Mouse (Mus musculus) megakaryocyte, adult 5-6 weeks (primary cell): ENCODE data around the gene Ptpre. TPM values are rescaled to one million over a fixed set of nuclear protein-coding genes. Genes with fewer than 3 reads are reported as not detected.

Source experiments
- ATAC-seq: 2 replicates; pipeline ENCODE4 v1.8.0; 2016; ENCODE audit warnings: mild to moderate bottlenecking, inconsistent platforms; ENCODE audit not compliant: poor library complexity, severe bottlenecking
- total RNA-seq, 2 experiments: library from RNA; stranded (forward) in 1 of 2; stranded (reverse) in 1 of 2; fragments of 153-499, 151-499 nt in 1 of 2; fragments of 221-1000, 200-1000 nt in 1 of 2; gene quantifications; 2 replicates each; pipeline versions ENCODE4 v1.2.3 to v1.2.4; 2015 to 2017

The Ptpre gene
- total RNA-seq, 2 experiments from 2014 or later, result 83.6 to 88.1 TPM

DNA sequence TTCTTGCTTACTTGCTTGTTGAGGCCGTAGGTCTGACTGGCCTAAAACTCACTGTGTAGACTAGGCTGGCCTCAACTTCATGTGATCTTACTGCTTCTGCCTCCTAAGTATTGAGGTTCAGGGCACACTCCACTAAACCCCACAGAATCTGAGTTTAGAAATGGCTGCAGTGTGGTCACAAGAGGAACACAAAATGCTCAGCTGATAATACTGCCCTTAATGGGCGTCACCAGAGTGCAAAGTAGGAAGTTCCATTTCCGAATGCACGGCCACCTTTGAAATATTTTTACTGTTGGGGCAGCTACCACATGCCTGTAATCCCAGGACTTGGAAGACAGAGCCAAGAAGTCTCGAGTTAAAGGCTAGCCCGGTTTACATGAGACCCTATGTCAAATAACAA, 65.0 kb downstream of the Ptpre start:
- peak; percentile 62 for ATAC-seq

DNA sequence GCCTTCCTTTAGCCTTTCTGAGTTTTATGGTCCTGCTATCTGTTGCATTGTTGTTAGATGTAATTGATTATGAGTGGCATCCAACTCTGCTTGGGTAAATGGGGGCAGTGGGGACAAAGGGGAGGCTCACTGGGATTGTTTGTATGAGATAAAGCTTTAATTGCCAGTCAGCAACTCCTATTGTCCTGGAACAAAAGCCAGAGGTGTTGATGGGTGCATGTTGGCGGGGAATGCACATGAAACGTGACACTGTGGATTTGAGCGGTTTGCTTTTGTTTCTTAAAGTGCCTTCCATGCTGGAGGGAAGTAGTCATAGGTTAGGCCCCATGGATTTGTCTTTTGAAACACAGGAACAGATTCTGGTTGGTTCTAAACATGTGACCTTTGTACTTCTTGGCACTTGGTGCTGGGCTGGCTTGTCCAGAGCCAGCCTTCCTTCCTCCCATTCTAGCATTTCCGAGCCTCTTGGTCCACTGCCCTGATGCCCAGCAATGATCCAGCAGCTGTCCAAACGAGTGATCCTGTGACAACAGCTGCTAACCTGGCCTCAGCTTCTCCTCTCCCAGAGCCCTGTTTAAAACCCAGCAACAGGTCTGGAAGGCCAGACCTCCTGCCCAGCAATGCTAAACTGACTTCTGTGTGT, 65.7 kb downstream of the Ptpre start:
- ATAC-seq, result no peak

DNA sequence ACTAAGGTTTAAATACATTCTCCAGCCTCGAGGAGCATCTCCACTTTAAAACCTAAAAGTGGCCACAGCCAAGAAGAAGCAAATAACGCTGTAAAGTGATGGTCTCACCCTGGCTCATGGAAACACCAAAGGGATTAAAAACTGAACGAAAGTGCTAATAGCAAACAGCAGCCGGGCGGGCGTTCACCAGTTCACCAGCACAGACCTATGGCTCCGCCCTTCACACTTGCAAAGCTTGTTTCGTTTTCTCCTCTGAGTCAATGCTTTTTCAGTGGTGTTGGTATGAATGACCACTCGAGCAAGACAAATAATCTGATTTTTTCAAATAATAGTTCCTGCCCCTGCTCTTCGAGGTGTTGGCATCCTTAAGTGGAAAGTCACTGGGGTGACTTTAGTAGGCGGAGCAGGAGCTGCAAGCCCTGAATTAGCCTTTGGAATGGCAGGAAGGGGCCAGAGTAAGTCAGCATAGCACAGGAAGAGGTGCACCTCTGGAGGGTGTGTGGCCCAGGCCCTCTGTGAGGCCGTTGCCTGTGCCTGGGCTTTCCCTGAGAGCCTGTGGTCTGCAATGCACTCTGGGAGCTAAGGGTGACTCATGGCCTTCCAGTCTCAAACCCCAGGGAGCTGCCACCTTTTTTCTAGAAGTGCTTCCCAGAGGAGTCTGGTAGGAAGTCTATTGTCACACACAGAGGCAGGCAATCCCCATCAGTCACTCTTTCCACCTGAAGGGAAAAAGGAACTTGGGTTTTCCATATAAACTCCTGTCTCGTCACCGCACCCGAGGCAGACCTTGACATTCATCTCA, 67.9 kb downstream of the Ptpre start:
- ATAC-seq, result peak; percentile 65

DNA sequence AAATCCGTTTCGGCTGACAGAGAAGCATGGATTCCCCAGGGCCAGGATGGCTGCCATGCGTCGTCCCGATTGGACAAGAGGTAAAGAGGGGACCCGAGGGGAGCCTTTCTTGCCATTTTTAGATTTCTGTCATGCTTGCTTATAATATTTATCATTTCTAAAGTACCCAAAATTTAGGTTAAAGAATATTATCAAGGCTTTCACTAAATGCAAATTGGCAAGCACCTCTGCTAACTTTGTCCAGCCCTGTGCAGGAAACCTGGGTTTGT, 68.5 kb downstream of the Ptpre start:
- no peak for ATAC-seq

DNA sequence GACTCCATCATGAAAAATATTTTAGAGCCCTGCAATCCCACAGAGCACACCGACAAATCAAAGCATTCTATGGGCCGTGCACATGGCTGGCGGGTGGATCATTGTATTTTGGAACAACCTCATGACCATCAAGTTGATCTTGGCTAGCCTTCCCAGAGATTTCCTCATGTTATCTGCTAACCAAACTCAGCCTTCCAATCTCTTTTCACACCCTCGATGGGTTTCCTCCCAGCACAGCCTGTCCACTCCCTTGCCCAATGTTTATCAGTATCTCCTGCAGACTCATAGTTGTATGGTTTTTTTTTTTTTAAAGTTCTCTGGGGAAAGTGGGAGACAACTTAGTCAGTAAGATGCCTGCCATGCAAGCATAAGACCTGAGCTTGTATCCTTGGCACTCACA, 70.9 kb downstream of the Ptpre start:
- no peak for ATAC-seq

DNA sequence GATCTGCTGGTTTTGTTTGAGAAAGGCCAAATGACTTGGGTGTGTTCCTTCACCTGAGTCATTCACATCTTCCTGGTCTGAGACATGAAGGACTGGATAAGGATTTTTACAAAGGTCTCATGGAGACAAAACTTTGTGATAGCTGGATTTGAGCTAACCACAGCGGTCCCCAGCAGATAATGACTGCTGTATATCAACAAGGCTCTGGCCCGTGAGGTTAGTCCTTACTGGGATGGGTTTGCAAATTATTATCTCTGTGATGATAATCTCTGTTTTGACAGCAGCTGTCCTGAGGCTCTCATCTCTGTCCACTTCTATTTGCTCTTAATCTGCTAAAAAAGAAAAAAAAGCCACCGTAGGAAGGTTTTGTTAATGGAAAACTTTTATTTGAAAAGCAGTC, 71.7 kb downstream of the Ptpre start:
- no peak for ATAC-seq

DNA sequence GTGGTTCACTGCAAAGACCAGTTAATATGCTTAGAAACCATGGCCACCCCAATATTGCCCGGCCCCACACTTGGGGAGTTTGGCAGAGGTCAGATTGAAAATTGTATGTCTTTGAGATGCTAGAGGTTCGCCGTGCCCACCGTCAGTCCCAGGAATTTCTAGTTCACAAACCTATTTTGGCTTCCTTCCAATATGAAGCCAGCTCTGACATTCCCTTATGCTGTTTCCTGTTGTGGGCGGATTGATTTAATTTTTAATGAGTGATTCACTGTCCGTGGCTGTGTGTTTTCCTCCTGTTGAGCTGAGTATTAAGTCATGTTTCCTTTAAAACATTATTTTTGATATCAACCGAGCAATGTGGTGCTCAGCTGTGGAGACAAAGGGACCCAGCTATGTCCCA, 72.4 kb downstream of the Ptpre start:
- no peak for ATAC-seq

DNA sequence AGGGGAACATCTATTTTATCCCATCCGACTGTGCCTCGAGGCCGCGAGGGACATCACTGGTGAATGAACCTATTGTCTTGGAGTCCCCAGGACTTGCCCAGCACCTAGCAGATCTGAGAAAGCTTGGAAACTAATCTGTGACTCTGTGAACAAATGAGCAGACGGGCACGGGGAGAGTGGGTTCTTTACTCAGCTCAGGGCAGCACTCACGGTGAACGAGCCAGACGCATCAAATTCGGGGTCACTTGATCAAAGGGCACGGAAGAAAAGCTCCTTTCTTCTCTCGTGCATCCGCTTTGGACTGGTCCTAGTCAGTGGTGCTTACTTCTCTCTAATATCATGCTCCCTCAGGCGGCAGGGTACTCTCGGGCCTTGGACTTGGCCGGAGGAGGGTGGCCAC, 75.0 kb downstream of the Ptpre start:
- ATAC-seq, result no peak

DNA sequence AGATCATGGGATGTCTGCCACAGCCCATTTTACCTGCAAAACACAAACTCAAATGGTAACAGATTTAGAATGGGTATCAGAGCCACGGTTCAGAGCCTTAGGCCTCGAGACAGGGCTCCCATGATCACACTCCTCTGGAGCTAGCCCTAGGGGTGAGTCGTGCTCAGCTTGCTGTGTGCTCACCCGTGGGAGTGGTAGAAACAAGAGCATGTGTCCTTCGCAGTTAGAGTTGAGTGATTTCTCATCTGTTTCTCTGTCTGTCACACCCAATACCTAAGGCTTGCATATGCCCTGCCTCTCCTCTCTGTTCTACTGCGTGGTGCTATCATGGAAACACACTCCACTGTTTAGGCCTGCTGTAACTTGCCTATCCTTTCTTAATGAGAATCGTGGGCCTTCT, 75.5 kb downstream of the Ptpre start:
- no peak for ATAC-seq

DNA sequence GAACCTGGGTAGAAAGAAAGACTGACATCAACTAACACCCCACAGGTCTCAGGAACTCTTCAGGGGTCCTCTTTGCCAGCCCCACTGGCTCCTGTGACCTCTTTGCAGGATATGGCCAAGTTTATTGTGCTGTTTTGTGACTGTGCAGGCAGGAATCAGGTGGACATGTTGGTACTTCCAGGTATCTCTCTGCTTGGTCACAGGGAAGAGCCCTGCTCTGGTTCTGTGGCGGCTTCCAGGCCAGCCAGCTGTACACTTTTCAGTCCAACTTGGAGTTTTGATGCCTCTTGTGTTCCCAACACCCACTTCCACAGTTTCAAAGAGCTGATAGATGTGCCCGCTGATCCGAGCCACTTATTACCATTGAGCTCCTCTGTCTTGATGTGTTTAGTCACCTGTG, 76.1 kb downstream of the Ptpre start:
- ATAC-seq, result no peak

DNA sequence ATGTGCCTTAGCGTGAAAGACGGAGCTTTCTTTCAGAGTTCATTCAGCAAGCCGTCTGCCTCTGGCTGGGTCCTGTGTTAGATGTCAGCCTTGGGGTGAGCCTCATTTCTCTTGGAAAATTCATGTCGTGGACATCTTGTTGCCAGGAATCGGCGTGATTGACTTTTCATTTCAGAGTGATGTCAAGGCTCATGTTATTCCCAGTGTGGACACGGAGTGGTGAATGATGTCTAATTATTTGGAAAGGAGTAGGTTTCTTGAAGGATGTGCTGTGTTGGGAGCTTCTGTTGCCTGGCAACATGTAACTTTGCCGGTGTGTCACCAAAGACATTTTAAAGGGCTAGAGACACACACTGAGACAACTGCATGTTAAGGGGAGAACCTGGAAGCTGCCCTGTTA, 77.6 kb downstream of the Ptpre start:
- no peak for ATAC-seq

DNA sequence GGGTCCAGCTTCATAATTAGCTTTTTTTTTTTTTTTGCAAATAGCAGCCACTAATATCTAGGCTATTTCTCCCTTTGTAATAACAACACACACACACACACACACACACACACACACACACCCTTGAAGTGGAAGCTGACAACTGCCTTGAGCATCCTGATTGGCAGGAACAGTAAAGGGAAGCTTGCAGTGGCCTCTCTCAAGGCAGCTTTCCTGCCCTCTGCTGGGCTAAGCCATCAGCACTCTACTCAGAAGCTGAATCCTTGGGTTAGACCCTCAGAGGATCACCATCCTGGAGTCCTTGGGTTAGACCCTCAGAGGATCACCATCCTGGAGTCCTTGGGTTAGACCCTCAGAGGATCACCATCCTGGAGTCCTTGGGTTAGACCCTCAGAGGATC, 79.2 kb downstream of the Ptpre start:
- peak; percentile 96 for ATAC-seq

DNA sequence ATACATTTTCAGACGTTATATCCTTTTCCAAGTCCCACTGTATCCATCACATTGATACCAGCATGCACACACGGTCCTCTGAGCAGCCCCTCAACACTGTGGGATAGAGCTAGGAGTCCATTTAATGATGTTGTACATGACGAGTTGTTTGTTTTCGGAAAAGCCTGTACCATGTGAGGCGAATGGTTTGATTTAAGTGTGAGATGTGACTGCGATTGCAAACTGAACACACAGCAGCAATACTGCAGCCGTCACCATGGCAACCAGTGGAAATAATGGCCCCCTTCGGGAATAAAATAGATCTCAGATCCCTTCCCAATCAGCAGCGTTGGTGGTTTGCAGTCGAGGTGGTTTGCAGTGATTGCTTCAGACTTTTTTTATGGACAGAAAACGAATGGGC, 80.5 kb downstream of the Ptpre start:
- no peak for ATAC-seq

DNA sequence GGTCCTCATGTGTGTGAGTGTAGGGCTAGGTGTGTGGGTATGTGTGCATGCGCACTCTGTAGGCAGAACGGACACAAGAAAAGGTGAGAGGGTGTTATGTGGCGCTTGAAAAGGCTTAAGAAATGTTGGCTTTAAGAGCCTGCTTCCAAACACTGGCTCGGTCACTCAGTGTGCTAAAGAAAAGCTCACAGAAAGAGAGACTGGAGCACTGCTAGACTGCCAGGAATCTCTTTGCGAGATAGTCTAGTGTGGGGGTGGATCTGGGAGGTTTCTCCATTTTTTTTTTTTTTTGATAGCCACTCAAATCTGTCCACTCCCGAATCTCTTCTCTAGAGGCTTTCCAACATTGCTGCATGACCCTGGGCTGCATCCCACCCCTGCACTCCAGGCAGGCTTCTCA, 84.4 kb downstream of the Ptpre start:
- no peak for ATAC-seq

DNA sequence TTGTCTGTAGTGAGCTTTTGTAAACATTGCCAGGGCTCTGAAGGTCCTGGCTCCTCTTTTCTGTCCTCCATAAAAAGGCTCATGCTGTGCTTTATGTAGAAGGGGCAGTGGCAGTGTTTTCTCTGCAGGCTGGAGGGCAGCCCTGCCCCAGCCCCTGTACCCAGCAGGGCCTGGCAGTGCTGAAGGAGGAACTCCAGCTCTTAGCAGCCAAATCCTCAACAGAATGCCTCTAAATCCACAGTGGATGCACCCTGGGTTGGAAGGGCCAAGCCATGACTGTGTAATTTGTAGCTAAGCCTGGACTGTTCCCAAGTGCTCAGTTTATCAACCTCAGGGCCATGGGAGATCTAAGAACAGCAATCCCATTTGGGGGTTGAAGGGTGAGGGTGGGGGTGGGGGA, 85.0 kb downstream of the Ptpre start:
- ATAC-seq, result no peak

DNA sequence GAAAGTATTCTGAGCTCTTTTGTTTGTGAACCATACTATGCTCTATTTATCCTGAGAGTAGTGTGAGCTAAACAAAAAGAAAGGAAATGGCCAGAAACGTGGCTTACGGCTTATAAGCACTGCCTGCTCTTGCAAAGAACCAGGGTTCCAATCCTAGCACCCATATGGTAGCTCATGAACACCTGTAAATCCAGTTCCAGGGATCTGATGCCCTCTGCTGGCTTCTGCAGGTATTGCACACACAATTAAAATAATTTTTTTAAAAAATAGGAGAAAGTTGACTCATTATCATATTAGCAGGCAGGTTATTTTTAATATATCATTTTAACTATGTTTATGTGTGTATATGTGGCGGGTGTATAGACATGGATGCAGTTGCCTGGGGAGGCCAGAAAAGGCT, 87.6 kb downstream of the Ptpre start:
- peak; percentile 49; the same call in 1 of the 2 replicates for ATAC-seq

DNA sequence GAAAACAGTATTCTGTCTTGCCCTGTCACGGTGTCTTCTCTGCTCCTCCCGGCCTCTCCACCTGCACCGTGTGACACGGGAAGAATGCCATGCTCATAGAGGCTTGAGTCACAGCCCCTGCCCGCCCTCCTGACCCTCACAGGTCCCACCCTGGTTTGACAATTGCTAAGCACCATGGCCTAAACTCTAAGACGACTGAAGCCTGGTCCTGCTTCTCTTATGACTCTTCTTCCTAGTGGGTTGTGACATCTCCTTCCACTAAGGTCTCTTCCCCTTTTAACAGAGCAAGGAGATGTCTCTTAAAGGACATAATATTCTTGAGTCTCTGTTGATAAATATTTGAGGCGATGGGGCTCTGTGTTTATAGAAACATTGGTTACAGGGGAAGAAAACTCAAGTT, 91.1 kb downstream of the Ptpre start:
- ATAC-seq, result peak; percentile 69

DNA sequence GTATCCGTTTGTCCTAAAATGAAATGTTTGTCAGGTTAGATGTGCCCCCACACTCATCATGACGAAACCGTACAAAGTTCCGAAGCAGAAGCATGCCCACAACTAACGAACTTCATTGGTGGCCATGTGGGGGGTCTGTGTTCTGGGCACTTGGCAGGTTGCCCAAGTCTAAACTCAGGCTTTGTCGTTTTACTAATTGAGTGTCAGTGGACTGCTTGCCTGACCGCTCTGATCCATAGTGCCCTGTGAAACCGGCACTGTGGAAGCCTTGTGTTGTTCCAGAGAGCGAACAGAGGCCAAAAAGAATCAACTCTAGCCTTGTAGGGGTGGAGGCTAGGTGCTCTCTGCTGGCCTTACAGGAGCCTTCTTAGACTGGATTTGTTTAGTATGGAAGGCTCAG, 91.7 kb downstream of the Ptpre start:
- ATAC-seq, result no peak

DNA sequence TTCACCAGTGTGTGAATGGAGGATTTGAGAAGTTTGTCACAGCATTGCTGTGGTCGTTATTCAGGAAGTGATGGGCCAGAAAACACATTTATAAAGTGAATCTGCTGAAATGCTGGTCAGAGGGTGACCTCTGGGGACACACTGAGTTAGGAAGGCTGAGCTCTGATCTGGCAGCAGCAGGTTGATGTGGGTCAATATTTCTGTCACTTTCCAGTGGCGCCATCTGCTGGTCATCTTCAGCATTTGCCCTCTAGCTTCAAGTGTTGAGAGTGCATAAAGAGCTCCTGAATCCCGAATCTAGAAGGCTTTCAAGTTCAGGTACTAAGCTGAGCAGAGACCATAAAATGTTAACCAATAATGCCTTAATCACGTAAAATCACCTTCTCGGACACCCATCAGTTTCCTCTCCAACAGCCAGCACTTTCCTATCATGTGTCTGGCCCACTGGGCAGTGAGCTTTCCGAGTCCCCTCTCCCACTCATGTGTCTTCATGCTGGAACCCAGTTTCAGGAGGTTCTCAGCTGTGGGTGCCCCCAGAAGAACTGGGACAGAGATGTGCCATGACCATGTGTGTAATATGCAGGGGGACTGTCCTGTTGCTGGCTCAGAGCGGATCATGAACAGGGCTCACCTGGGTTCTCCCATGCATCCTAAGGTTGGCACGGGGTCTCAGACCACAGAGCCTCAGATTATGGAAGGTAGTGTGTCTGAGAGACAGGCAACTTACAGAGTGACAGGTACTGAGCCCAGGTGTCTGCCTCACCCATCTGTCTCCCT, 94.7 kb downstream of the Ptpre start:
- ATAC-seq, result peak; percentile 76

DNA sequence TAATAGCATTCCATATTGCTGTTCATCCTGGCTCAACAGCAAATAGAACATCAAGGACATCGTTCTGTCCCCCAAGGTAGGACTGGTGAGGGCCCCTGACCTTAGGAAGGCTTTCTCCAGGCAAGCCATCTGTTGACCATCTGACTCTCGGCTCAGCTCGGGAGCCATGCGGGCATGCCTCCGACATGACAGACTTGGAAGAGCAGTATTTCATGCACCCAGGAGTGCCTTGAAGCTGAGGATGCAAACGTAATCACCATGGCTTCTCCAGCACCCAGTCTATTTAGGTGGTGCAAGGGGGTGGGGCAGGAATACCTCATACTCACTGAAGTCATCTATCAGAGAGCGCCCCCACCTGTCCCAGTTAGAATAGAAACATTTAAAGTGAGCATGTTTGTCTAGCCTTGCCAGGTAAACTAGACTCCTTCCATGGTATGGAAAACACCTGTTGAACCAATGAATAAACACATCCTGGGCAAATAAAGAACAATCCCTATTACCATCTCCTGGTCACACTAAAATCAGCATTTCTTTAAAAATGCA, 95.5 kb downstream of the Ptpre start:
- ATAC-seq, result no peak

DNA sequence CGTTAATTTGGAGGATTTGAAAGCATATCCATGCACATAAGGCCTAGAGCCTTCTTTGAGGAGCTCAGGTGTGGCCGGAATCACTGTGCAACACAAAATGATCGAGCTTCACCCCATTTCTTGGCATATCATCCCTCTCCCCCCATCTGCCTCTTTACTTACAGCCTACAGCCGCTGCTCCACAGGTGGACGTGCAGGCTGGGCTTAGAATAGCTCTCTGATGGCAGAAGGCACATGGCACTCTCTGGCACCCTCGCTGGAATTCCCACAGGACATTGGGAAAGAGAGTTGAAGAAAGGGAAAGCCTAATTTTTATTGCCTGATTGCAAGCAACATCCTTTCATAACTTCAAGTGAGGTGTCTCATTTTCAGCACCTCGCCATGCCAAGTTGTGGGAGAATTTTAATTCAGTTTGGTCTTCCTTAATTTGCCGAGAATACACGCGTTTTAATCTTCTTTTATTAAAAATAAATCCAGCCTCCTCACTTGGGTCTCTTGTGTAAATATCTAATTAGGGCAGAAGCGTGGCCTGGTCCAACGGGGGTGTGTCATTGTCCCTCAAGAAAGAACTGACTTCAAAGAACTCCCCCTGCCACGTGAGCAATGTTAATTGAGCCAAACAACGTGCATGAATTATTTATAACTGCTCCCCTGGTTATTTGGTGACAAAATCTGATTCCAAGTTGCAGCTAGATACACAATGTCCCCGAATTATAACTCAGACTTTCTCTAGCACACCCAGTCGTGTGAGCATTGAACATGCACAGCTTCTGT, 97.8 kb downstream of the Ptpre start:
- no peak for ATAC-seq
